Mouse (Mus musculus) cerebellum, adult (tissue): ENCODE measurements at regions not wholly inside any gene's neighbourhood (a gene's known extent, or its start where the extent isn't known, plus 50 kb on each side); places are given as distances from the start of the nearest gene placed in this dataset.

ENCODE experiments used
- ATAC-seq: cut with Nextera tagmentation; 2 replicates; pipeline ENCODE4 v1.9.2; 2017; ENCODE audit warnings: mild to moderate bottlenecking, moderate library complexity, mixed read lengths; ENCODE audit not compliant: insufficient number of reproducible peaks, low FRiP score, low TSS enrichment

GRCm38 (mm10) chr16:78247189-78247588 is 54.1 kb upstream of the Cxadr start:
- no peak for ATAC-seq

- no peak for ATAC-seq
Observed at GRCm38 (mm10) chr16:78242678-78243077, 58.6 kb upstream of the Cxadr start.

GRCm38 (mm10) chr16:78240152-78240551 is 61.1 kb upstream of the Cxadr start:
- ATAC-seq = no peak

- ATAC-seq = peak; percentile 49; the same call in 1 of the 2 replicates
Observed at GRCm38 (mm10) chr16:78238052-78238701, 63.1 kb upstream of the Cxadr start.

GRCm38 (mm10) chr16:78237641-78238051 is 63.6 kb upstream of the Cxadr start:
- no peak for ATAC-seq

GRCm38 (mm10) chr16:78236746-78237640 is 64.3 kb upstream of the Cxadr start:
- no peak for ATAC-seq

GRCm38 (mm10) chr16:78232205-78232604 is 69.1 kb upstream of the Cxadr start:
- no peak for ATAC-seq

GRCm38 (mm10) chr16:78229013-78229412 is 72.3 kb upstream of the Cxadr start:
- no peak for ATAC-seq

GRCm38 (mm10) chr16:78222377-78222776 is 78.9 kb upstream of the Cxadr start:
- no peak for ATAC-seq

- no peak for ATAC-seq
Observed at GRCm38 (mm10) chr16:78221781-78222180, 79.5 kb upstream of the Cxadr start.

- ATAC-seq = no peak
Observed at GRCm38 (mm10) chr16:78217633-78218032, 83.7 kb upstream of the Cxadr start.

- no peak for ATAC-seq
Observed at GRCm38 (mm10) chr16:78216752-78217351, 84.4 kb upstream of the Cxadr start.

GRCm38 (mm10) chr16:78211687-78212086 is 89.6 kb upstream of the Cxadr start:
- ATAC-seq = no peak

GRCm38 (mm10) chr16:78208321-78208720 is 93.0 kb upstream of the Cxadr start:
- ATAC-seq = no peak

- no peak for ATAC-seq
Observed at GRCm38 (mm10) chr16:78204332-78204731, 97.0 kb upstream of the Cxadr start.

- no peak for ATAC-seq
Observed at GRCm38 (mm10) chr16:78200044-78200830, 101.1 kb upstream of the Cxadr start.

GRCm38 (mm10) chr16:78199252-78199651 is 102.0 kb upstream of the Cxadr start:
- ATAC-seq = no peak

GRCm38 (mm10) chr16:78198642-78199121 is 102.6 kb upstream of the Cxadr start:
- no peak for ATAC-seq

- ATAC-seq = no peak
Observed at GRCm38 (mm10) chr16:78197252-78197896, 103.9 kb upstream of the Cxadr start.
